Mouse (Mus musculus) hindbrain, postnatal 0 days (tissue): ENCODE data around the gene Atp6v0e. TPM values are rescaled to one million over a fixed set of nuclear protein-coding genes. Genes with fewer than 3 reads are reported as not detected.
A peak's percentile ranks its signal among the peaks of the same experiment; 100 is the strongest.

Experiments
- ATAC-seq: fragments of 200-750 bp; cut with Nextera tagmentation; 2 replicates; pipeline ENCODE4 v1.8.0; 2017; ENCODE audit warnings: mild to moderate bottlenecking, moderate TSS enrichment, moderate library complexity
- DNase-seq: peaks from one replicate; pipeline ENCODE4 v3.0.0-alpha.2; 2015; ENCODE audit warnings: low spot score
- H3K27ac ChIP-seq: fragments of 300-500 bp; sonication (generic); 2 replicates; pipeline ENCODE4 v1.5.1; 2014; ENCODE audit warnings: mild to moderate bottlenecking
- H3K27me3 ChIP-seq: fragments of 300-500 bp; sonication (generic); 2 replicates; pipeline ENCODE4 v1.6.1; 2014; ENCODE audit warnings: low read length, mixed read lengths; ENCODE audit not compliant: insufficient read depth
- H3K36me3 ChIP-seq: fragments of 300-500 bp; sonication (generic); 2 replicates; pipeline ENCODE4 v1.6.1; 2014; ENCODE audit warnings: low read length, mixed read lengths; ENCODE audit not compliant: insufficient read depth
- H3K4me1 ChIP-seq: fragments of 300-500 bp; sonication (generic); 2 replicates; pipeline ENCODE4 v1.6.1; 2014; ENCODE audit warnings: antibody characterized with exemption, low read length, mixed read lengths; ENCODE audit not compliant: insufficient read depth
- H3K4me2 ChIP-seq: fragments of 300-500 bp; sonication (generic); 2 replicates; pipeline ENCODE4 v1.6.1; 2014; ENCODE audit warnings: low read depth, mild to moderate bottlenecking, low read length, moderate library complexity, mixed read lengths
- H3K4me3 ChIP-seq: fragments of 300-500 bp; sonication (generic); 2 replicates; pipeline ENCODE4 v1.5.1; 2014; ENCODE audit warnings: low read length
- H3K9ac ChIP-seq: fragments of 300-500 bp; sonication (generic); replicated peaks from 2 replicates; pipeline ENCODE4 v1.6.1; 2014; ENCODE audit warnings: mild to moderate bottlenecking, low read length, moderate library complexity, mixed read lengths
- H3K9me3 ChIP-seq: fragments of 300-500 bp; sonication (generic); 2 replicates; pipeline ENCODE4 v1.6.1; 2016; ENCODE audit warnings: low read length, mixed read lengths
- CTCF ChIP-seq: IDR thresholded peaks from 2 replicates; pipeline ENCODE4 v1.5.1; 2016; ENCODE audit warnings: antibody characterized with exemption, control low read depth, low read depth
- WGBS: fragments of 180-500 bp; shearing (Covaris S2); extraction: QIAGEN DNeasy Blood & Tissue Kit; methylation state at CpG from one replicate; pipeline ENCODE4 v1.1.7; 2014; 5-methylcytosine and 5-hydroxymethylcytosine counted together
- polyA plus RNA-seq: library from polyadenylated mRNA; unstranded; fragments of >200 nt; fragmentation: Nextera tagmentation; extraction: Ambion mirVana; gene quantifications from 2 replicates; pipeline ENCODE4 v1.2.1, GENCODE M21; 2015
- total RNA-seq: library from RNA; depleted of rRNA; stranded (reverse); fragments of >200 nt; gene quantifications from 2 replicates; pipeline ENCODE4 v1.2.3, GENCODE M21; 2014

The Atp6v0e gene
- total and polyA plus RNA-seq, 2 experiments from 2014 or later: 98.2 to 121 TPM

DNA sequence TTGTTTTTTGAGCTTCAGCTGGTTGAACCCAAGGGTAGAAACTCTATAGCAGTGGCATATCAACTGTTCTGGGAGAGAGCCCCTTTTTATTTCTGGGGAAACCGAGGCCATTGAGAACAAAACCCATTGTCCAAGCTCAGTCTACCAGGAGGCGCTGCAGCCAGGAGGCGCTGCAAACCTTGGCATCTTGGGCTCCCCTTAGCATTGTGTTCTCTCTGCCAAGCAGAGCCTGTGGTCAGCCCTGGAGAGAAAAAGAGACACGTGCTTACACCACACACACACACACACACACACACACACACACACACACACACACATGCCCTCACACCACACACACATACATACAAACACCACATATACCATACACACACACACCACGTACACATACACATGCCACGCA lies 42.7 kb upstream of the Atp6v0e start:
- Histone ChIP-seq H3K9ac (no peak overlapping the region), H3K9me3 (no peaks in the 10 kb centered on the region), H3K4me1 (no peaks in the 10 kb centered on the region), H3K27me3 (no peaks in the 10 kb centered on the region), H3K27ac (peak overlapping the region; percentile 27; the same call in 1 of the 2 replicates), H3K4me3 (no peak overlapping the region), H3K36me3 (peaks cover 29% of the 10 kb centered on the region), H3K4me2 (no peak overlapping the region)
- DNase-seq (no peak), ATAC-seq (no peak)
- WGBS: 87% methylated on average over 6 of the region's 6 CpGs
- TF ChIP-seq CTCF: no peak; the same call in 1 of the 2 replicates

GRCm38 (mm10) chr17:26620786-26621766 lies 42.0 kb upstream of the Atp6v0e start:
- Histone ChIP-seq H3K9me3 (no peaks in the 10 kb centered on the region), H3K9ac (no peak overlapping the region), H3K4me2 (no peak overlapping the region), H3K27me3 (no peaks in the 10 kb centered on the region), H3K27ac (peak overlapping the region; percentile 27), H3K4me1 (no peaks in the 10 kb centered on the region), H3K36me3 (peaks cover 36% of the 10 kb centered on the region), H3K4me3 (no peak overlapping the region)
- 60% methylated on average over 17 of the region's 17 CpGs for WGBS
- ATAC-seq (peak; percentile 53; the same call in 1 of the 2 replicates), DNase-seq (peak; percentile 61)
- no peak for TF ChIP-seq CTCF

GRCm38 (mm10) chr17:26621912-26622311 lies 41.1 kb upstream of the Atp6v0e start:
- Histone ChIP-seq H3K27me3 (no peaks in the 10 kb centered on the region), H3K4me3 (no peak overlapping the region), H3K9me3 (no peaks in the 10 kb centered on the region), H3K36me3 (peaks cover 35% of the 10 kb centered on the region), H3K4me2 (no peak overlapping the region), H3K9ac (no peak overlapping the region), H3K27ac (no peak overlapping the region), H3K4me1 (no peaks in the 10 kb centered on the region)
- no peak for TF ChIP-seq CTCF
- DNase-seq (no peak), ATAC-seq (no peak)
- WGBS: 91% methylated on average over 5 of the region's 5 CpGs

GRCm38 (mm10) chr17:26623991-26624390 lies 39.0 kb upstream of the Atp6v0e start:
- Histone ChIP-seq H3K4me3 (no peak overlapping the region), H3K36me3 (peaks cover 35% of the 10 kb centered on the region), H3K27ac (no peak overlapping the region), H3K9me3 (no peaks in the 10 kb centered on the region), H3K27me3 (no peaks in the 10 kb centered on the region), H3K9ac (no peak overlapping the region), H3K4me1 (no peaks in the 10 kb centered on the region), H3K4me2 (no peak overlapping the region)
- 93% methylated on average over 6 of the region's 6 CpGs for WGBS
- TF ChIP-seq CTCF: no peak
- no peak for DNase-seq
- ATAC-seq: no peak

DNA sequence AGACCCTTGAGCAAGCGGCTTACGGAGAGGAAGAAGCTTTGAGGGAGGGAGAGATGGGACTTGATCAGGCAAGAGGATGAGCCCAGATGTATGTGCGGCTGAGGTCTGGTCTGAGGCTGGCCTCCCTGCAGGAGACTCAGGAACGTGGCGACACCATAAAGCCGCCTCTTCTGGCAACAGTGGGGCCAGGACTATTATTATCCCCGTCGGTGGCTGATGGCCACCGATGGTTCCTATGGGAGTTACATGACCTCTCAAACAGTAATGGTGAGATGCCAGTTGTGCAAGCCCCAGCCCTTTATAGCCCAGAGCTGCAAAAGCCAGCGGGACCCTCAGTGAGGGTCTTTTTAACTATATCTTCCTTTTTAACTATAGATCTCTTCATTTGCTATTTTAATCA lies 38.0 kb upstream of the Atp6v0e start:
- H3K4me1 ChIP-seq: no peaks in the 10 kb centered on the region
- ATAC-seq (no peak), DNase-seq (no peak)
- H3K4me2 ChIP-seq: no peak overlapping the region
- no peak overlapping the region for H3K27ac ChIP-seq
- 86% methylated on average over 10 of the region's 10 CpGs for WGBS
- H3K9ac ChIP-seq: no peak overlapping the region
- no peak for TF ChIP-seq CTCF
- no peaks in the 10 kb centered on the region for H3K9me3 ChIP-seq
- H3K36me3 ChIP-seq: peaks cover 43% of the 10 kb centered on the region
- H3K4me3 ChIP-seq: no peak overlapping the region
- no peaks in the 10 kb centered on the region for H3K27me3 ChIP-seq

DNA sequence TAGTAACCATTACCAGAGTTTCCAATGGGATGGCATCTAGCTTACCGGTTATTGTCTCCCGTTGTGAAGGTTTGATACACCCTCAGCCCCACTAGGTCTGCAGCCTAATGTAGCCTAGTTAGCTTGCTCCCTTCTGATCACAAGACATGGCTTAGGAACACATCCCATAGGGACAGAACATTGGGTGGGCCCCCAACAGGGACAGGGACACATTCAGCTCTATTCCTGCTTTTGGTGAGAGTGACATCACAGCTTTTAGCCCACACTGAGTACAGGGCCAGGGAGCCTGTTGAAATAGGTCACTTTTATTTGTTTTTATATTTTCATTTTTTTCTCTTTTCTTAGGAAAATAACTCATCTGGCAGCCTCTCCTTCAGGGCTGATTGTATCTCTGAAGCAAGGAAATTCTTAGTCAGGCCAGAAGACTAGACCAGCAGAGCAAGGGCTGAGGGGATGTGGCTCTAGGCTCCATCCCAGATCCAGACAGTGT lies 37.5 kb upstream of the Atp6v0e start:
- H3K9ac ChIP-seq: no peak overlapping the region
- no peak for TF ChIP-seq CTCF

DNA sequence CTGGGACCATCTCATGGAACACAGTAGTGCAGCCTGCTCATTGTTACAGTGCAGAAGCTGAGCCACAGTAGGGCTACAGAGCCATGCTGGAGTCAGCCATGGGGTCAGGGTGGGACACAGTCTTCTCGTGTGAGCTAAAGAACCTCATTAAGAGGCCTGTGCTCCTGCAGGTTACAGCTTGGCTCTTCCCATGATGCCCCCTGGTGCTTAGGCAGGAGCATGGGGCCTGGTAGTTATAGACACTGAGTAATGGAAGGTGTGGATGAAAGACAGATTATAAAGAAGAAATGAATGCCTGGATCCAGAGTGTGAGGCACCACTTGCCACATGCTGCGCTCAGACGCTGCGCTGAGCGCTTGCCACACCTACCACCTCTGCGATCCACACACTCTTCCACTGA lies 34.6 kb upstream of the Atp6v0e start:
- Histone ChIP-seq H3K27me3 (no peaks in the 10 kb centered on the region), H3K36me3 (peaks cover 67% of the 10 kb centered on the region), H3K27ac (no peak overlapping the region), H3K4me2 (no peak overlapping the region), H3K9ac (no peak overlapping the region), H3K9me3 (no peaks in the 10 kb centered on the region), H3K4me1 (no peaks in the 10 kb centered on the region), H3K4me3 (no peak overlapping the region)
- ATAC-seq: no peak
- DNase-seq: no peak
- TF ChIP-seq CTCF: no peak
- 83% methylated on average over 6 of the region's 6 CpGs for WGBS

More for the DNA sequence above, 37.5 kb upstream of the Atp6v0e start:
- WGBS: 85% methylated on average over 2 of the region's 2 CpGs
- ATAC-seq (no peak), DNase-seq (no peak)
- H3K36me3 ChIP-seq: peaks cover 49% of the 10 kb centered on the region
- H3K27ac ChIP-seq: no peak overlapping the region
- no peak overlapping the region for H3K4me3 ChIP-seq
- no peak overlapping the region for H3K4me2 ChIP-seq
- H3K4me1 ChIP-seq: no peaks in the 10 kb centered on the region
- H3K9me3 ChIP-seq: no peaks in the 10 kb centered on the region
- no peaks in the 10 kb centered on the region for H3K27me3 ChIP-seq
